Mouse (Mus musculus): ENCODE measurements around the gene Mark2. TPM values are rescaled to one million over a fixed set of nuclear protein-coding genes. Genes with fewer than 3 reads are reported as not detected.

The Mark2 gene
- polyA plus RNA-seq, 1 experiment from 2014 or later = 39.6 TPM

GRCm38 (mm10) chr19:7349993-7350392 lies 8.3 kb upstream of the Mark2 start:
- H3K9ac ChIP-seq (ENCODE audit: low read depth, low read length) = no peak overlapping the region
- no peaks in the 10 kb centered on the region for H3K9me3 ChIP-seq (ENCODE audit: control insufficient read depth)
- WGBS = 79% methylated on average over 1 of the region's 1 CpGs
- H3K27ac ChIP-seq (ENCODE audit: low read depth, low read length) = no peak overlapping the region
- ATAC-seq = no peak
- no peak for TF ChIP-seq CTCF (IDR thresholded peaks at IDR 0.05; ENCODE audit: low read depth)
- H3K27me3 ChIP-seq (replicated peaks; ENCODE audit: control insufficient read depth, insufficient read depth, low read length) = no peaks in the 10 kb centered on the region
- no peaks in the 10 kb centered on the region for H3K36me3 ChIP-seq (ENCODE audit: control insufficient read depth, insufficient read depth)
- H3K4me2 ChIP-seq (replicated peaks; ENCODE audit: low read depth) = no peak overlapping the region
- H3K4me3 ChIP-seq (ENCODE audit: low read depth, low read length) = no peak overlapping the region
- no peaks in the 10 kb centered on the region for H3K4me1 ChIP-seq (replicated peaks; ENCODE audit: control insufficient read depth, insufficient read depth, low read length)

- 19% methylated on average over 4 of the region's 4 CpGs for WGBS
- no peak overlapping the region for H3K9ac ChIP-seq (ENCODE audit: low read depth, low read length)
- no peaks in the 10 kb centered on the region for H3K4me1 ChIP-seq (replicated peaks; ENCODE audit: control insufficient read depth, insufficient read depth, low read length)
- ATAC-seq = no peak
- no peak overlapping the region for H3K4me2 ChIP-seq (replicated peaks; ENCODE audit: low read depth)
- no peaks in the 10 kb centered on the region for H3K27me3 ChIP-seq (replicated peaks; ENCODE audit: control insufficient read depth, insufficient read depth, low read length)
- no peak overlapping the region for H3K4me3 ChIP-seq (ENCODE audit: low read depth, low read length)
- no peak overlapping the region for H3K27ac ChIP-seq (ENCODE audit: low read depth, low read length)
- H3K9me3 ChIP-seq (ENCODE audit: control insufficient read depth) = no peaks in the 10 kb centered on the region
- no peaks in the 10 kb centered on the region for H3K36me3 ChIP-seq (ENCODE audit: control insufficient read depth, insufficient read depth)
- TF ChIP-seq CTCF (IDR thresholded peaks at IDR 0.05; ENCODE audit: low read depth) = peak; percentile 88
Observed at GRCm38 (mm10) chr19:7345235-7345755, 3.6 kb upstream of the Mark2 start.

- Histone ChIP-seq H3K9ac (ENCODE audit: low read depth, low read length) (no peak overlapping the region), H3K27me3 (replicated peaks; ENCODE audit: control insufficient read depth, insufficient read depth, low read length) (no peaks in the 10 kb centered on the region), H3K4me2 (replicated peaks; ENCODE audit: low read depth) (no peak overlapping the region), H3K36me3 (ENCODE audit: control insufficient read depth, insufficient read depth) (no peaks in the 10 kb centered on the region), H3K4me1 (replicated peaks; ENCODE audit: control insufficient read depth, insufficient read depth, low read length) (0 out of 2 replicates have a peak, but pooled peaks cover 11% of the 10 kb centered on the region), H3K4me3 (ENCODE audit: low read depth, low read length) (no peak overlapping the region), H3K9me3 (ENCODE audit: control insufficient read depth) (no peaks in the 10 kb centered on the region), H3K27ac (ENCODE audit: low read depth, low read length) (no peak overlapping the region)
- ATAC-seq = no peak
- 78% methylated on average over 2 of the region's 2 CpGs for WGBS
- no peak for TF ChIP-seq CTCF (IDR thresholded peaks at IDR 0.05; ENCODE audit: low read depth)
Observed at GRCm38 (mm10) chr19:7342646-7343045, 986 bp upstream of the Mark2 start.

- Histone ChIP-seq H3K27ac (ENCODE audit: low read depth, low read length) (peak overlapping the region; percentile 92), H3K36me3 (ENCODE audit: control insufficient read depth, insufficient read depth) (no peaks in the 10 kb centered on the region; the same call in 1 of the 2 replicates), H3K4me3 (ENCODE audit: low read depth, low read length) (peak overlapping the region; percentile 90), H3K4me1 (replicated peaks; ENCODE audit: control insufficient read depth, insufficient read depth, low read length) (peaks cover 15% of the 10 kb centered on the region), H3K9ac (ENCODE audit: low read depth, low read length) (peak overlapping the region; percentile 95), H3K4me2 (replicated peaks; ENCODE audit: low read depth) (peak overlapping the region; percentile 95), H3K9me3 (ENCODE audit: control insufficient read depth) (no peaks in the 10 kb centered on the region), H3K27me3 (replicated peaks; ENCODE audit: control insufficient read depth, insufficient read depth, low read length) (no peaks in the 10 kb centered on the region)
- peak; percentile 65 for ATAC-seq
- TF ChIP-seq CTCF (IDR thresholded peaks at IDR 0.05; ENCODE audit: low read depth) = no peak
- under 1% methylated on average over 32 of the region's 46 CpGs for WGBS
Observed at GRCm38 (mm10) chr19:7340780-7341475, 732 bp downstream of the Mark2 start.

GRCm38 (mm10) chr19:7340371-7340779 lies 1.3 kb downstream of the Mark2 start:
- Histone ChIP-seq H3K4me2 (replicated peaks; ENCODE audit: low read depth) (peak overlapping the region; percentile 95), H3K36me3 (ENCODE audit: control insufficient read depth, insufficient read depth) (no peaks in the 10 kb centered on the region; the same call in 1 of the 2 replicates), H3K9ac (ENCODE audit: low read depth, low read length) (peak overlapping the region; percentile 95), H3K9me3 (ENCODE audit: control insufficient read depth) (no peaks in the 10 kb centered on the region), H3K27ac (ENCODE audit: low read depth, low read length) (0 out of 2 replicates have a peak overlapping the region, but pooled peaks have one; percentile 92), H3K27me3 (replicated peaks; ENCODE audit: control insufficient read depth, insufficient read depth, low read length) (no peaks in the 10 kb centered on the region), H3K4me1 (replicated peaks; ENCODE audit: control insufficient read depth, insufficient read depth, low read length) (peaks cover 16% of the 10 kb centered on the region), H3K4me3 (ENCODE audit: low read depth, low read length) (peak overlapping the region; percentile 90)
- ATAC-seq = no peak
- WGBS = under 1% methylated on average over 15 of the region's 15 CpGs
- no peak for TF ChIP-seq CTCF (IDR thresholded peaks at IDR 0.05; ENCODE audit: low read depth)

- H3K9me3 ChIP-seq (ENCODE audit: control insufficient read depth) = no peaks in the 10 kb centered on the region
- H3K9ac ChIP-seq (ENCODE audit: low read depth, low read length) = peak overlapping the region; percentile 95; the same call in 1 of the 2 replicates
- ATAC-seq = no peak
- peak overlapping the region; percentile 90 for H3K4me3 ChIP-seq (ENCODE audit: low read depth, low read length)
- H3K27ac ChIP-seq (ENCODE audit: low read depth, low read length) = peak overlapping the region; percentile 92; the same call in 1 of the 2 replicates
- peak overlapping the region; percentile 95 for H3K4me2 ChIP-seq (replicated peaks; ENCODE audit: low read depth)
- WGBS = 24% methylated on average over 4 of the region's 4 CpGs
- no peaks in the 10 kb centered on the region for H3K27me3 ChIP-seq (replicated peaks; ENCODE audit: control insufficient read depth, insufficient read depth, low read length)
- H3K4me1 ChIP-seq (replicated peaks; ENCODE audit: control insufficient read depth, insufficient read depth, low read length) = peaks cover 16% of the 10 kb centered on the region
- no peaks in the 10 kb centered on the region; the same call in 1 of the 2 replicates for H3K36me3 ChIP-seq (ENCODE audit: control insufficient read depth, insufficient read depth)
- TF ChIP-seq CTCF (IDR thresholded peaks at IDR 0.05; ENCODE audit: low read depth) = no peak
Observed at GRCm38 (mm10) chr19:7339867-7340266, 1.8 kb downstream of the Mark2 start.

Measured in intestine, postnatal 0 days (tissue).